Mouse (Mus musculus) hindbrain, postnatal 0 days (tissue): ENCODE measurements around the gene Ak2. TPM values are rescaled to one million over a fixed set of nuclear protein-coding genes. Genes with fewer than 3 reads are reported as not detected.

Experiments
- ATAC-seq: fragments of 200-750 bp; cut with Nextera tagmentation; 2 replicates; pipeline ENCODE4 v1.8.0; 2017; ENCODE audit warnings: mild to moderate bottlenecking, moderate TSS enrichment, moderate library complexity
- DNase-seq: peaks from one replicate; pipeline ENCODE4 v3.0.0-alpha.2; 2015; ENCODE audit warnings: low spot score
- H3K27ac ChIP-seq: fragments of 300-500 bp; sonication (generic); 2 replicates; pipeline ENCODE4 v1.5.1; 2014; ENCODE audit warnings: mild to moderate bottlenecking
- H3K27me3 ChIP-seq: fragments of 300-500 bp; sonication (generic); 2 replicates; pipeline ENCODE4 v1.6.1; 2014; ENCODE audit warnings: low read length, mixed read lengths; ENCODE audit not compliant: insufficient read depth
- H3K36me3 ChIP-seq: fragments of 300-500 bp; sonication (generic); 2 replicates; pipeline ENCODE4 v1.6.1; 2014; ENCODE audit warnings: low read length, mixed read lengths; ENCODE audit not compliant: insufficient read depth
- H3K4me1 ChIP-seq: fragments of 300-500 bp; sonication (generic); 2 replicates; pipeline ENCODE4 v1.6.1; 2014; ENCODE audit warnings: antibody characterized with exemption, low read length, mixed read lengths; ENCODE audit not compliant: insufficient read depth
- H3K4me2 ChIP-seq: fragments of 300-500 bp; sonication (generic); 2 replicates; pipeline ENCODE4 v1.6.1; 2014; ENCODE audit warnings: low read depth, mild to moderate bottlenecking, low read length, moderate library complexity, mixed read lengths
- H3K4me3 ChIP-seq: fragments of 300-500 bp; sonication (generic); 2 replicates; pipeline ENCODE4 v1.5.1; 2014; ENCODE audit warnings: low read length
- H3K9ac ChIP-seq: fragments of 300-500 bp; sonication (generic); replicated peaks from 2 replicates; pipeline ENCODE4 v1.6.1; 2014; ENCODE audit warnings: mild to moderate bottlenecking, low read length, moderate library complexity, mixed read lengths
- H3K9me3 ChIP-seq: fragments of 300-500 bp; sonication (generic); 2 replicates; pipeline ENCODE4 v1.6.1; 2016; ENCODE audit warnings: low read length, mixed read lengths
- CTCF ChIP-seq: IDR thresholded peaks from 2 replicates; pipeline ENCODE4 v1.5.1; 2016; ENCODE audit warnings: antibody characterized with exemption, control low read depth, low read depth
- WGBS: fragments of 180-500 bp; shearing (Covaris S2); extraction: QIAGEN DNeasy Blood & Tissue Kit; methylation state at CpG from one replicate; pipeline ENCODE4 v1.1.7; 2014; 5-methylcytosine and 5-hydroxymethylcytosine counted together
- polyA plus RNA-seq: library from polyadenylated mRNA; unstranded; fragments of >200 nt; fragmentation: Nextera tagmentation; extraction: Ambion mirVana; gene quantifications from 2 replicates; pipeline ENCODE4 v1.2.1, GENCODE M21; 2015
- total RNA-seq: library from RNA; depleted of rRNA; stranded (reverse); fragments of >200 nt; gene quantifications from 2 replicates; pipeline ENCODE4 v1.2.3, GENCODE M21; 2014

Ak2 gene
- total and polyA plus RNA-seq, 2 experiments from 2014 or later = 32.3 to 78.5 TPM

GRCm38 (mm10) chr4:129050365-129050764 lies 58.6 kb downstream of the Ak2 start:
- H3K4me3 ChIP-seq = no peak overlapping the region
- no peak for TF ChIP-seq CTCF
- peak overlapping the region; percentile 93 for H3K27ac ChIP-seq
- H3K9ac ChIP-seq = 0 out of 2 replicates have a peak overlapping the region, but pooled peaks have one; percentile 60
- H3K4me2 ChIP-seq = peak overlapping the region; percentile 91; the same call in 1 of the 2 replicates
- WGBS = 66% methylated on average over 4 of the region's 4 CpGs
- H3K4me1 ChIP-seq = no peaks in the 10 kb centered on the region
- no peaks in the 10 kb centered on the region for H3K27me3 ChIP-seq
- DNase-seq (no peak), ATAC-seq (no peak)
- H3K9me3 ChIP-seq = no peaks in the 10 kb centered on the region
- H3K36me3 ChIP-seq = no peaks in the 10 kb centered on the region

GRCm38 (mm10) chr4:129050901-129051417 lies 59.2 kb downstream of the Ak2 start:
- Histone ChIP-seq H3K4me1 (no peaks in the 10 kb centered on the region), H3K36me3 (no peaks in the 10 kb centered on the region), H3K4me3 (no peak overlapping the region), H3K27ac (no peak overlapping the region), H3K9me3 (no peaks in the 10 kb centered on the region), H3K9ac (no peak overlapping the region), H3K4me2 (no peak overlapping the region), H3K27me3 (no peaks in the 10 kb centered on the region)
- WGBS = 82% methylated on average over 6 of the region's 6 CpGs
- TF ChIP-seq CTCF = no peak
- DNase-seq = no peak
- ATAC-seq = no peak

DNA sequence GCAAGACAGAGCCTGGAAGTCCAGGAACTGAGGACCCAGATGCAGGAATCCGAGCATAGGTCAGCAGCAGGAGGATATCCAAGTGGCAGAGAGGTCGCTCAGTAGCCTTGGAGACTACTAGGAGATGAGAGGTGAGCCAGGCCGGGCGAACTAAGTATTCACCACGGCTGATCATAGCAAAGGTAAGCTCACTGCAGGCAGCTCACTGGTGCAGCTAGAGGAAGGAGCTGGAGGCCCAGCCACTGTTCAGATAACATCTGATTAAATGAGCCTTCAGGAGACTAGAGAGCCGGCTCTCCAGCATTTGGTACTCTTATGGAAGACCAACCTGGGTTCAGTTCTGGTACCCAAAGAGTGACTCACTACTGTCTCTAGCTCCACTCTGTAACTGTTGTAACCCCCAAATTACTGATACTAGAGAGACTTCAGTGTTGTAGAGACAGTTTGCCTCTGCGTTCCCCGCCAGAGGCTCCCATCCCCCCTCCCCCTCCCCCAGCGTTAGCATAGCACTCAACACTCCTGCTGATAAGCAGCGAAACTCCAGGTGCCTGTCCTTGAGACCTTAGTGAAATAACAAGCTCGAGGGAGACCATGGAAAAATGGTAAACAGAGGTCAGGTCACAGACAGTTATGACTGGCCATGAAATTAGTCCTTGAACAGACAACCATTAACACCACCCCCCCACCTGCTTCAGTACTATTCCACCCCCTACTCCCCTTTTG lies 59.9 kb downstream of the Ak2 start:
- WGBS = 36% methylated on average over 11 of the region's 11 CpGs
- H3K36me3 ChIP-seq = no peaks in the 10 kb centered on the region
- no peaks in the 10 kb centered on the region for H3K27me3 ChIP-seq
- no peak overlapping the region for H3K4me3 ChIP-seq
- TF ChIP-seq CTCF = no peak
- H3K9me3 ChIP-seq = no peaks in the 10 kb centered on the region
- no peak overlapping the region for H3K9ac ChIP-seq
- DNase-seq (no peak), ATAC-seq (no peak)
- no peak overlapping the region for H3K27ac ChIP-seq
- H3K4me2 ChIP-seq = no peak overlapping the region
- H3K4me1 ChIP-seq = no peaks in the 10 kb centered on the region

DNA sequence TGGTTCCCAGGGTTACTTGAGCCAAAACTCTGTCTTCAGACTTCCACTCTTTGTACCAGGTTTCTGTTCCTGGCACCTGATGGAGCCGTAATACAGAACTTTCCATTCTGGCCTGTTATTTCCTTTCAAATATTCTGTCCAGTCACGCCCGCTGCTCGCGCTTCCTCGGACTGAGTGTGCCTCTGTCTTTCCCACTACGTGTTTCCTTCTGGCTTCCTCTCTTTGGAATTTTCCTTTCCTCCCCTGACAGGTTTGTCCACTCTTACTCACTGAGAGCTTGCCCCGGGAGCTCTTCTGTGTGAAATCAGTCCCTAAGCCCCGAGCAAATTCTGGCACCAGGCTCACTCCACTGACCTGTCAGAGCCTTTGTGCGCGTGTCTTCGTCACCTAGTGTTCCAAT lies 63.0 kb downstream of the Ak2 start:
- Histone ChIP-seq H3K27me3 (no peaks in the 10 kb centered on the region), H3K36me3 (no peaks in the 10 kb centered on the region), H3K27ac (no peak overlapping the region), H3K4me1 (0 out of 2 replicates have a peak, but pooled peaks cover 3% of the 10 kb centered on the region), H3K9me3 (no peaks in the 10 kb centered on the region), H3K9ac (no peak overlapping the region), H3K4me3 (no peak overlapping the region), H3K4me2 (no peak overlapping the region)
- ATAC-seq (no peak), DNase-seq (no peak)
- TF ChIP-seq CTCF = no peak
- 86% methylated on average over 12 of the region's 12 CpGs for WGBS

DNA sequence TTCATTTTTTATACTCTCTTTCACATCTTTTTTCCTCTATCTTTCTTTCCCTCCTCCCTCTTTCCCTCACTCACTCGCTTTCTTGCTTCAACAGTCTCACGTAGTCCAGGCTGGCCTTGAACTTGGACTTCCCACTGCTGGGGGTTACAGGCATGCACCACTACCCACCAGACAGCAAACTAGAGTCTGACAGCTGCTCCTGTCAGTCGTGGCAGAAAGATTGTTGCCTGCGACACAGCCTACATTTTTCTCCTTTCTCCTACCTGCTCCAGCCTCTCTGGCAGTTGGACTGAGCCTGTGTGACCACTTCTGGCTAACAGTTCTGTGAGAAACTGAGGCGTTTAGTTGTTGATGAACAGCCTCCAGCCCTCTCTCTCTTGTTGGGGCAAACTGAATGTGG lies 63.8 kb downstream of the Ak2 start:
- no peak for DNase-seq
- H3K27ac ChIP-seq = no peak overlapping the region
- no peaks in the 10 kb centered on the region for H3K36me3 ChIP-seq
- H3K9me3 ChIP-seq = no peaks in the 10 kb centered on the region
- no peak overlapping the region for H3K4me2 ChIP-seq
- no peak for TF ChIP-seq CTCF
- no peak overlapping the region for H3K4me3 ChIP-seq
- no peak overlapping the region for H3K9ac ChIP-seq
- WGBS = 90% methylated on average over 5 of the region's 5 CpGs
- peaks cover 7% of the 10 kb centered on the region; the same call in 1 of the 2 replicates for H3K4me1 ChIP-seq
- H3K27me3 ChIP-seq = no peaks in the 10 kb centered on the region
- ATAC-seq = no peak

- DNase-seq (peak; percentile 99), ATAC-seq (peak; percentile 97)
- TF ChIP-seq CTCF = no peak; the same call in 1 of the 2 replicates
- Histone ChIP-seq H3K4me2 (peak overlapping the region; percentile 98), H3K4me3 (peak overlapping the region; percentile 80), H3K27me3 (no peaks in the 10 kb centered on the region), H3K4me1 (peaks cover 13% of the 10 kb centered on the region; the same call in 1 of the 2 replicates), H3K9ac (peak overlapping the region; percentile 93), H3K36me3 (no peaks in the 10 kb centered on the region), H3K27ac (peak overlapping the region; percentile 96), H3K9me3 (no peaks in the 10 kb centered on the region)
- 5% methylated on average over 35 of the region's 44 CpGs for WGBS
These were observed 65.9 kb downstream of the Ak2 start for GRCm38 (mm10) chr4:129057533-129058206.
